Mouse (Mus musculus) neural tube, embryonic 11.5 days (tissue): ENCODE results near the gene Notch2. TPM values are rescaled to one million over a fixed set of nuclear protein-coding genes. Genes with fewer than 3 reads are reported as not detected.

ENCODE experiments used
- ATAC-seq: fragments of 200-750 bp; cut with Nextera tagmentation; 2 replicates; pipeline ENCODE4 v1.8.0; 2017; ENCODE audit warnings: moderate number of reproducible peaks, mild to moderate bottlenecking, moderate TSS enrichment, moderate library complexity; ENCODE audit not compliant: insufficient read depth, low FRiP score, low TSS enrichment
- DNase-seq: peaks from one replicate; pipeline ENCODE4 v3.0.0-alpha.2; 2015; ENCODE audit warnings: low spot score
- H3K27ac ChIP-seq: fragments of 300-500 bp; sonication (generic); 2 replicates; pipeline ENCODE4 v1.5.1; 2014; ENCODE audit warnings: low read depth, mild to moderate bottlenecking, low read length
- H3K27me3 ChIP-seq: fragments of 300-500 bp; sonication (generic); 2 replicates; pipeline ENCODE4 v1.6.1; 2014; ENCODE audit warnings: mild to moderate bottlenecking, low read length, mixed read lengths; ENCODE audit not compliant: control insufficient read depth, insufficient read depth
- H3K36me3 ChIP-seq: fragments of 300-500 bp; sonication (generic); 2 replicates; pipeline ENCODE4 v1.6.1; 2014; ENCODE audit warnings: mild to moderate bottlenecking, low read length, moderate library complexity, mixed read lengths; ENCODE audit not compliant: control insufficient read depth, insufficient read depth
- H3K4me1 ChIP-seq: fragments of 300-500 bp; sonication (generic); 2 replicates; pipeline ENCODE4 v1.6.1; 2014; ENCODE audit warnings: low read length, mixed read lengths; ENCODE audit not compliant: control insufficient read depth, insufficient read depth
- H3K4me2 ChIP-seq: fragments of 300-500 bp; sonication (generic); 2 replicates; pipeline ENCODE4 v1.6.1; 2014; ENCODE audit warnings: low read depth, mild to moderate bottlenecking, moderate library complexity
- H3K4me3 ChIP-seq: fragments of 300-500 bp; sonication (generic); 2 replicates; pipeline ENCODE4 v1.5.1; 2014; ENCODE audit warnings: low read depth, low read length
- H3K9ac ChIP-seq: fragments of 300-500 bp; sonication (generic); 2 replicates; pipeline ENCODE4 v1.6.1; 2014; ENCODE audit warnings: mild to moderate bottlenecking, low read length
- H3K9me3 ChIP-seq: fragments of 300-500 bp; sonication (generic); 2 replicates; pipeline ENCODE4 v1.6.1; 2016; ENCODE audit warnings: low read length; ENCODE audit not compliant: control insufficient read depth
- WGBS: fragments of 180-500 bp; shearing (Covaris S2); extraction: QIAGEN DNeasy Blood & Tissue Kit; methylation state at CpG from one replicate; pipeline ENCODE4 v1.1.7; 2014; 5-methylcytosine and 5-hydroxymethylcytosine counted together
- polyA plus RNA-seq: library from polyadenylated mRNA; unstranded; fragments of >200 nt; fragmentation: Nextera tagmentation; extraction: Ambion mirVana; gene quantifications from 2 replicates; pipeline ENCODE4 v1.2.1, GENCODE M21; 2014

Gene Notch2
- polyA plus RNA-seq, 1 experiment from 2014 or later: 24.6 TPM

- no peaks in the 10 kb centered on the region for H3K9me3 ChIP-seq
- no peaks in the 10 kb centered on the region for H3K36me3 ChIP-seq
- H3K27ac ChIP-seq: no peak overlapping the region
- no peak overlapping the region for H3K9ac ChIP-seq
- H3K4me1 ChIP-seq: peaks cover 12% of the 10 kb centered on the region
- DNase-seq (no peak), ATAC-seq (no peak)
- no peak overlapping the region for H3K4me2 ChIP-seq
- WGBS: 74% methylated on average over 3 of the region's 3 CpGs
- no peaks in the 10 kb centered on the region for H3K27me3 ChIP-seq
- no peak overlapping the region for H3K4me3 ChIP-seq
Observed at GRCm38 (mm10) chr3:98032191-98032590, 18.9 kb downstream of the Notch2 start.

GRCm38 (mm10) chr3:98032944-98033343 lies 19.6 kb downstream of the Notch2 start:
- Histone ChIP-seq H3K9me3 (no peaks in the 10 kb centered on the region), H3K4me2 (no peak overlapping the region), H3K4me1 (peaks cover 12% of the 10 kb centered on the region), H3K9ac (no peak overlapping the region), H3K27me3 (no peaks in the 10 kb centered on the region), H3K36me3 (no peaks in the 10 kb centered on the region), H3K4me3 (no peak overlapping the region), H3K27ac (no peak overlapping the region)
- WGBS: 40% methylated on average over 5 of the region's 5 CpGs
- DNase-seq: no peak
- ATAC-seq: no peak

GRCm38 (mm10) chr3:98034622-98035593 lies 21.6 kb downstream of the Notch2 start:
- ATAC-seq (no peak), DNase-seq (no peak)
- no peak overlapping the region for H3K27ac ChIP-seq
- no peak overlapping the region for H3K4me2 ChIP-seq
- no peaks in the 10 kb centered on the region for H3K27me3 ChIP-seq
- no peaks in the 10 kb centered on the region for H3K9me3 ChIP-seq
- peaks cover 12% of the 10 kb centered on the region for H3K4me1 ChIP-seq
- 59% methylated on average over 15 of the region's 15 CpGs for WGBS
- no peak overlapping the region for H3K4me3 ChIP-seq
- H3K36me3 ChIP-seq: no peaks in the 10 kb centered on the region
- H3K9ac ChIP-seq: no peak overlapping the region

GRCm38 (mm10) chr3:98036161-98036560 lies 22.8 kb downstream of the Notch2 start:
- H3K4me1 ChIP-seq: peaks cover 12% of the 10 kb centered on the region
- no peak overlapping the region for H3K4me2 ChIP-seq
- no peak overlapping the region for H3K4me3 ChIP-seq
- DNase-seq: no peak
- no peaks in the 10 kb centered on the region for H3K27me3 ChIP-seq
- no peak overlapping the region for H3K9ac ChIP-seq
- no peaks in the 10 kb centered on the region for H3K9me3 ChIP-seq
- H3K36me3 ChIP-seq: no peaks in the 10 kb centered on the region
- 74% methylated on average over 6 of the region's 6 CpGs for WGBS
- no peak for ATAC-seq
- no peak overlapping the region for H3K27ac ChIP-seq

GRCm38 (mm10) chr3:98037151-98037550 lies 23.8 kb downstream of the Notch2 start:
- H3K27me3 ChIP-seq: no peaks in the 10 kb centered on the region
- H3K4me2 ChIP-seq: no peak overlapping the region
- no peaks in the 10 kb centered on the region for H3K9me3 ChIP-seq
- 63% methylated on average over 7 of the region's 7 CpGs for WGBS
- DNase-seq (no peak), ATAC-seq (no peak)
- no peak overlapping the region for H3K27ac ChIP-seq
- H3K4me1 ChIP-seq: peaks cover 12% of the 10 kb centered on the region
- no peak overlapping the region for H3K9ac ChIP-seq
- no peaks in the 10 kb centered on the region for H3K36me3 ChIP-seq
- no peak overlapping the region for H3K4me3 ChIP-seq

GRCm38 (mm10) chr3:98038658-98039057 lies 25.3 kb downstream of the Notch2 start:
- no peak overlapping the region for H3K27ac ChIP-seq

GRCm38 (mm10) chr3:98039223-98039622 lies 25.9 kb downstream of the Notch2 start:
- WGBS: 42% methylated on average over 5 of the region's 5 CpGs
- Histone ChIP-seq H3K4me1 (peaks cover 18% of the 10 kb centered on the region), H3K27ac (no peak overlapping the region), H3K4me2 (no peak overlapping the region), H3K27me3 (no peaks in the 10 kb centered on the region), H3K9me3 (no peaks in the 10 kb centered on the region), H3K36me3 (no peaks in the 10 kb centered on the region), H3K9ac (no peak overlapping the region), H3K4me3 (no peak overlapping the region)
- ATAC-seq: no peak
- DNase-seq: no peak

More at GRCm38 (mm10) chr3:98038658-98039057, 25.3 kb downstream of the Notch2 start:
- no peak overlapping the region for H3K4me2 ChIP-seq
- WGBS: 89% methylated on average over 8 of the region's 8 CpGs
- H3K4me1 ChIP-seq: peaks cover 18% of the 10 kb centered on the region
- no peak overlapping the region for H3K9ac ChIP-seq
- ATAC-seq: no peak
- no peaks in the 10 kb centered on the region for H3K9me3 ChIP-seq
- H3K4me3 ChIP-seq: no peak overlapping the region
- no peak for DNase-seq
- H3K27me3 ChIP-seq: no peaks in the 10 kb centered on the region
- H3K36me3 ChIP-seq: no peaks in the 10 kb centered on the region

GRCm38 (mm10) chr3:98039666-98040456 lies 26.5 kb downstream of the Notch2 start:
- Histone ChIP-seq H3K4me1 (peaks cover 14% of the 10 kb centered on the region), H3K9ac (no peak overlapping the region), H3K27ac (no peak overlapping the region), H3K36me3 (no peaks in the 10 kb centered on the region), H3K4me3 (no peak overlapping the region), H3K27me3 (no peaks in the 10 kb centered on the region), H3K4me2 (no peak overlapping the region), H3K9me3 (no peaks in the 10 kb centered on the region)
- WGBS: 75% methylated on average over 16 of the region's 16 CpGs
- DNase-seq: no peak
- no peak for ATAC-seq
